Mouse (Mus musculus): ENCODE results near the gene Ppara.
"Not testable (repeated sequence)": the region's sequence is repeated elsewhere in the genome, so short reads cannot be mapped to it uniquely, and the experiment has no call there.

Ppara gene

DNA sequence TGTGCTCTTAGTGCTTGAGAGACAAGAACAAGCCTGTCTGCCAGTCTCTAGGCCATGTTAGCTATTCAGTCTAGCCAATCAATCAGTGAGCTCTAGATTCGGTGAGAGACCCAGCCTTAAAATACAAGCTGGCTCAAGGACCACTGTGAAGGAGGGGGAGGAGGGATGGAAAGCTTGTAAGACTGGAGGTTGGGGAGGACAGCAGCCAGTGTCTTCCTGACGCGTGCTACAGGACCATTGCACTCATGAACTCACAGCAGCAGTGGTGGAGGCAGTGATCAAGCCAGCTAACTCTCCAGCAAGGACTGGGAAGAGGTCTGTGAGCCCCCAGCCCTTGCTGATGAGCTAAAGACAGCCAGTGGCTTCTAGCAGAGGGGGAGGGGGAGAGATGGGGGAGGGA is 30.2 kb downstream of the Ppara start:
- DNase-seq, result no peak

GRCm38 (mm10) chr15:85766677-85767076 is 31.9 kb downstream of the Ppara start:
- no peak for DNase-seq

DNA sequence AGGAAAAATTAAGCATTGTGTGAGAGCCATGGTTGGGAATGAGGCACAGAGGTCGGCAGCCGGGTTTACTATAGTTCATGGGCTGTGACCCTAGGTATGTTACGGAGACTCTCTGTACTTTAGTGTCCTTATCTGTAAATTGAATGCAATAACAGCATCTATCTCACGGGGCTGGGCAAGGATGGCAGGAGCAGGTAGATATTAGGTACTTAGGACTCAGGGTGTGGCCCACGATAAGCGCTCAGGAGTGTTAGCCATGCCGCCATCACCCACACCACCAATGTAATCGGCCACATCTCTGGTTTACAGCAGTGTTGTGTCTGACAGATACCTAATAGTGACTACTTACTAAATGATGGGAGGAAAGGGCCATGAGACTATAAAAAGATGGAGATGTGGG is 34.2 kb downstream of the Ppara start:
- DNase-seq, result no peak

DNA sequence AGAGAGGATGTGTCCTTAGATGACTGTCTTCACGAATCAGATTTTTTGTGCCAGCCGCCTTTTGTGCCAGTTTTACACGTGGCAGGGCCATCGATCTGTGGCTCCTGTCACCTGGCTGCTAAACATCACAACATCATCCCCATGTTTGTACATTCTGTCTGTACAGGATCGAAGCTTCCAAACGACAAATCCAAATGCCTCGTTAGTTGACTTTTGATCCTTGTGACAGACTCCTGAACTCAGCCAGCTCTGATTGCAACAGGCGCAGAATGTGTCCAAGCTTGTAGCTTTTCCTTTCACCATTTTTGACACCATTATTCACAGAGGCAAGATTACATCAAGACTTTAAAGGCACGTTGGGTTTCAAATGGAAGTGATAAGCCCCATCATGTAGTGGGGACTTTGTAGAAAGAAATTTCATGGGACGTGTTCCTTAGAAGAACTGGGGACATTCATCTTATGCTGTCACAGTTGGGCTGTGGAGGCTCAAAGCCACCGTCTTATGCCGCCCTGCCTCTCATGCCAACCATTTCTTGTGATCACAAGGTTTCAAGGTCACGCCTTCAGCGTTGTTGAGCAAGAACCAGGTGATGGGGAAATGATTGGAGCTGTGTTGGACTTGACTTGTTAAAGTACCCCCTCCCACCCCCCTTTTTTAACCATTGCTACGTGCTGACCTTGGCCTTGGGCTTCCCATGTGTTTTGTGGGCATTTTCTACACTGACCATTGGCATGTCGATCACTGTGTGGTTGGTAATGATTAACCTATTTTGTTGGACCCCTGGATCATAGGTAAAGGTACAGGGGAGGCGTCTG is 36.7 kb downstream of the Ppara start:
- DNase-seq, result no peak

GRCm38 (mm10) chr15:85772146-85772740 is 37.5 kb downstream of the Ppara start:
- DNase-seq, result no peak

- no peak for DNase-seq
Observed at GRCm38 (mm10) chr15:85774419-85774818, 39.6 kb downstream of the Ppara start.

- no peak for DNase-seq
Observed at GRCm38 (mm10) chr15:85775001-85775400, 40.2 kb downstream of the Ppara start.

DNA sequence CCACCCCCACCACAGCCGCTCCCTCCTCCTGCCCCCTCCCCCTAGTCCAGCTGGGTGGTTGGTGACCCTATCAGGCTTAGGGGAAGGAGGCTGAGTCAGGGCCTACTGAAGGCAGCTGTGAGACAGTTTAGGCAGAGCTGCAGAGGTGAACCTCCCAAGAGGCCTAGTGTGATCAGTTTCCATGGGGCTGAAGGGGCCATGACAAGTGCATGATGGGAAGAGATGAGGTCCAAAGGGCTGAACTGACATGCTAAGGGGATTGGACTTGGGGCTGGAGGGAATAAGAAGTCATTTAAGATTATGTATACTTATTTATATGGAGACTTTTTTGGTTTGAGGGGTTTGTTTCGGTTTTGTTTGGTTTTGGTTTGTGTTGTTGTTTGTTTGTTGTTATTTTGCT is 41.5 kb downstream of the Ppara start:
- no peak for DNase-seq

DNA sequence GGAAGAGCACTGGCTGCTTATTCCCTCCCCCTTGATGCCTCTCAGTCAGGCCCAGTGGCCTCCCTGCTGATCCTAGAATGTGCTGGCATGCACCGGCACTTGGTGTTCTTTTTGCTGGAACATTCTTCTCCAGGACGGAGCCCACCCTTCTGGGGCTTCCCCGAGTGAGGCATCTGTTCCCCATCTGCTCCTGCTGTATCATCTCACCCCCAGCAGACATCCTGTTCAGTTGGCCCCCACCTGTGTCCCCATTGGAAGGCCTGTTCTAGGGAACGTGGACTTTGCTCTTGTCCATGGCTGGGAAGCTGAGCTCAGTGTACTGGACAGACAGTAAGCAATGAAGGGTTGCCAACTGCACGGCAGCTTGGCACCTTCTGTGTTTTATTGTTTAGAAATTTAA is 42.0 kb downstream of the Ppara start:
- no peak for DNase-seq

DNA sequence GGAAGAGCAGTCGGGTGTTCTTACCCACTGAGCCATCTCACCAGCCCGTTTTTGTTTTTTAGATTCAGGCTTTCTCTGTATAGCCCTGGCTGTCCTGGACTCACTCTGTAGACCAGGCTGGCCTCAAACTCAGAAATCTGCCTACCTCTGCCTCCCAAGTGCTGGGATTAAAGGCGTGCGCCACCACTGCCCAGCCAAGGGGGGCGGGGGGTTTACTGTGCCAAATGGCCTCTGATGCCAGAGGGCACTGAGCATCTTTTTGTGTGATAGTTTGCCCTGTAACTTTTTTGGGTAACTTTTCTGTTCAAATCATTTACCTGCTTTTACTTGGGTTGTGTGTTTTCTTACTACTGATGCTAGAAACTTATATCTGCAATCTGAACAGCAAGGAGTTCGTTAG is 44.1 kb downstream of the Ppara start:
- DNase-seq, result not testable (repeated sequence)

DNA sequence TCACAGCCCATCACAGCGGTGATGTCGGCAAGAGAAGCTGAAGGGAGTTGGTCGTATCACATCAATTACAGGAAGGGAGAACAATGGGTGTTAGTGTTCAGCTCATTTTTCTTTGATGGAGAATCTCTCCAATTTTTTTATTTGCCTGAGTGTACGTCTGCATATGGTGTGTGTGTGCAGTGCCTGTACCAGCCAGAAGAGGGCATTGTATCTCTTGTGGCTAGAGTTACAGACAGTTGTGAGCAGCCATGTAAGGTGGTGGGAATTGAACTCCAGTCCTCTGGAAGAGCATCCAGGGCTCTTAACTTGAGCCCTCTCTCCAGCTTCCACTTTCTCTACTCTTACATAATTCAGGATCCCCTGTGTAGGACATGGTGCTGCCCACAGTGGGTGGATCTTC is 48.4 kb downstream of the Ppara start:
- DNase-seq, result no peak

GRCm38 (mm10) chr15:85784341-85784740 is 49.6 kb downstream of the Ppara start:
- no peak for DNase-seq

GRCm38 (mm10) chr15:85786711-85787110 is 51.9 kb downstream of the Ppara start:
- no peak for DNase-seq

DNA sequence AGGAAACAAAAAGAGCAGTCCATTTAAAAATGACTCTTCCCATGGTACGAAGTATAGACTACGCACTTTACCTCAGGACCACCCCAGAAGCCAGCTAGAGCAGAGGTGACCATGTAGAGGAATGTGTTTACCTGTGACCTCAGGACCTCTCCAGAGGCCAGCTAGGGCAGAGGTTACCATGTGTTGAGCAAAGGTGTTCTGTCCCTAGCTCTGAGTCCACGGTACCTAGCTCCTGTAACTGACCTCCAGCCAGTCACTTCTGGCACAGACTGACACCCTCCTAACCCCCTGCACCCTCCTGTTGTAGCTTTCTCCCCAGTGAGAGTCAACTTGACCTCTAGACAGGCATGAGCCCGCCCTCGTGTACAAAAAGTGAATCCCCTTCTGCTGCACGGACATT is 52.7 kb downstream of the Ppara start:
- DNase-seq, result no peak

DNA sequence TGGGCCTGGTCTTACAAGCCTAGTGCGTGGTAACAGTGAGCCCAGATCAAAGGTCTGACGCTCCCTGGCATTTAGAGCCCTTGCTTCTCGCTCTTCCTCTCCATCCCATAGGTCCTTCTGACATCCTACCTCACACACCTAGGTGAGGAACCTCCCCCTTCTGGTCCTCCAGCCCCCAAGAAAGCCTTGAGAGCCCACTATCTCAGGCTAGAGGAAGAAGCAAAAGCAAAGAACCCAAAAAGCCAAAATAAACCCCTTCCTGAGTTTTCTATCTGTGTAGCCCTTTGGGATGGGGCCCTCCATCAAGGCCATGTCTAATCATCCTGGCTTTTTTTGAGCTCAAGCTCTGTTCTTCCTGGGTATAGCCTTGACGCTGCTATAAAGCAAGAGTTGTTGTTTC is 53.3 kb downstream of the Ppara start:
- DNase-seq, result no peak

- DNase-seq, result no peak
Observed at GRCm38 (mm10) chr15:85788633-85789032, 53.9 kb downstream of the Ppara start.

- DNase-seq, result no peak
Observed at GRCm38 (mm10) chr15:85791449-85791848, 56.7 kb downstream of the Ppara start.

- DNase-seq, result no peak
Observed at GRCm38 (mm10) chr15:85792819-85793218, 58.0 kb downstream of the Ppara start.

DNA sequence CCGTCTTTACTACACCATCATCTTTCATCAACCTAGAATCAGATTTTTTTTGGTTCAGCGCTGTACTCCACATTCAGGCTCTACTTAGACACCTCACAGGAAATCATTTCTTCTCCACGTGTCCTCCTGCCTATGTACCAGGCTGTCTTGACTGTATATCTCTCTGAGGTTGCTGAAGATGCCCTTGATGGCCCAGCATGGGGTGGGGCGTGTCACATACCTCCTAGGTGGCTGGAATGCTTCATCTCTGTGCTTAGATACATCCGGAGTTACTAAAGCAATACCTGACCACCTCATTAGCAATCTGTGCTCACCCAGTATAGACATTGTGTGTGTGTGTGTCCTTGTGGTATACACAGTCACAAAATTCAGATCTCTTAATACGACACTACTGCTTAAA is 60.7 kb downstream of the Ppara start:
- DNase-seq, result no peak

DNA sequence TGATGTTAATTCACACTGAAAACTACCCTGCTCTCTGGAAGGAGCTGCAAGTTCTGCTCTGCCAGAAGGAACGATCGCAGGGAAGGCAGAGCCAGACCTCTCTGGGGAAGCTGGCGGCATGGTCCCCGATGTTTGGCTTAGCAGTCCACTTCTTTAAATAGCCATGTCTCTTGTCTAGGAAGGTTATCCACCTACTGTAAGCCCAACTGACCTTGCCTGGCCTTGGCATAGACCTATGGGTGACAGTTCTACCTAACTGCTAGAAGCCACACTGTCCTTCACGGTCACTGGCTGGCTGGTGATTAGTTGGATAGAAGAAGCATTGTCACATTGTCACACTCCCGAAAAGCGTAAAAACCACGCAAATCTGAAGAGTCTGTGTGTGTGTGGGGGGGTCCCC is 63.9 kb downstream of the Ppara start:
- DNase-seq, result no peak

DNA sequence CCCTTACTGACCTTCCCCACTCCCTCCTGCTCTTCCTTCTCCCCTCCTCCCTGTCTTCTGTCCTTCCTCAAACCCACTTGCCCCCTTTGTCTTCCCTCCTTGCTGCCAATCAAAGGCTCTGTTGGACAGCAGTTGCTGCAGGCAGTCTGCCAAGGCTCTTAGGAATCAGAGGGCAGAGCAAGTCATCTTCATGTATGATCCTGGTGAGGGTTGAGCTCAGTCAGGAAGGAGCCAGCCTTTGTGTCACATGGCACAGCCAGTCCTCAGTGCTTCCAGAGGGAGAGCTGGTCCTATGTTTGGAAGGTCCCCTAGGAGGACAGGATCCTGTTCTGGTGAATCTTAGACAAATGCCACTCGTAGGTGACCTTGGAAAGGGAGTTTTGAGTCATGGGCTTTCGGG is 68.1 kb downstream of the Ppara start:
- DNase-seq, result peak; percentile 11

- no peak for DNase-seq
Observed at GRCm38 (mm10) chr15:85806886-85807285, 72.1 kb downstream of the Ppara start.

GRCm38 (mm10) chr15:85807404-85807803 is 72.6 kb downstream of the Ppara start:
- no peak for DNase-seq

- DNase-seq, result no peak
Observed at GRCm38 (mm10) chr15:85808031-85808430, 73.2 kb downstream of the Ppara start.

DNA sequence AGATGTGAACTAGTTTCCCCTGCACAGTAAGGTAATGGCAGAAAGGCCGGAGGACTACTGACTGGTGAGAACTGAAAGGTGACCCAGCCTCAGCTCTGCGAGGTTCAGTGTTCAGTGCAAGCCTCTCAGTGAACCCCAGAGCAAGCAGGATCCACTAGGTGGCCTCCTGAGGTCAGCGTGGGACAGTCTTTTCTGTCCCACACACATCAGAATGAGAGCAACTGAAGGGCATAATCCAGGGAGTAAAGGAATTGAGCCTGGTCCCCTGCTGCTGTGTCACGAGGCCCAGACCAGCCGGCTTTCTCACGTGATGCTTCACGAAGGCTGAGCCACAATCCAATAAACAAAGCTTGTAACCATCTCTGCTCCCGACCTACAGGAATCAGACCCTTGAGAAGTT is 73.7 kb downstream of the Ppara start:
- peak; percentile 36 for DNase-seq

Data from retina, postnatal 1 day (tissue).